Mouse (Mus musculus) thymus, postnatal 10 days (tissue): ENCODE measurements around the gene Kdm4b.

Experiments
- DNase-seq, 2 experiments: peaks; one replicate each; pipeline ENCODE4 v3.0.0; 2021; ENCODE audit warnings: low spot score in 2 of 2

Kdm4b gene

DNA sequence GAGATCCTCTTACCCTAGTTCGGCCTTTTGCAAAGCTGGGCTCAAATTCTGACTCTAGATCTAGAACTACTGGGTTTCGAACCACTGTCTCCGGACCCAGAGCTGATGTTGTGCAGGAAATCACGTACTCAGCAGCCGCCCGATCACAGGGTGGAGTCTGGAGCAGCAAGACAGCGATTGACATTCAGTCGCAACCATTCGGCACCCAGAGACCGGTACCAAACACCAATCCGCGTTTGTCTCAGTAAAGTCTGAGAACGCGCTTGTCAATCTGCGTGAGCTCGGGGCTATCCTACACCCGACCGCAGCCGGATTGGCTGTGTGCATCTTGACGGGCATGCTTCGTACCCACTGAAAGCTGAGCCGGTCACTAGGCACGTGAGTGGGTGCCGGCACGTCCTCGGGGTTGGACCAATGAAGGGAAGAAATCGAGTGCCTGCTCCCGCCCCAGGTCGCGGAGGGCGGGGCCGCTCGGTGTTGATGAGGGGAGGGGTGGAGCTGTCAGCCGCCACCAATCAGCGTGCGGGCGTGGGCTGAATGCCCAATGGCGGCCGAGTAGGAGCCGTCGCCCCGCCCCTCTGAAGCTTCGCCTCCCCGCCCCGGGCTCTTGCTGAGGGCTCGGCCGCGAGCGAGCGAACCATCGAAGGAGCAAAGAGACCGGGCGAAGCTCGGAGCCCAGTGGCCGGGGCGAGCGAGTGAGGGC is at the start of gene Kdm4b:
Gene Kdm4b (plus strand): TSS at position 613 of the 703 bp plus-strand sequence.
- DNase-seq, result peak; percentile 98 to 99

DNA sequence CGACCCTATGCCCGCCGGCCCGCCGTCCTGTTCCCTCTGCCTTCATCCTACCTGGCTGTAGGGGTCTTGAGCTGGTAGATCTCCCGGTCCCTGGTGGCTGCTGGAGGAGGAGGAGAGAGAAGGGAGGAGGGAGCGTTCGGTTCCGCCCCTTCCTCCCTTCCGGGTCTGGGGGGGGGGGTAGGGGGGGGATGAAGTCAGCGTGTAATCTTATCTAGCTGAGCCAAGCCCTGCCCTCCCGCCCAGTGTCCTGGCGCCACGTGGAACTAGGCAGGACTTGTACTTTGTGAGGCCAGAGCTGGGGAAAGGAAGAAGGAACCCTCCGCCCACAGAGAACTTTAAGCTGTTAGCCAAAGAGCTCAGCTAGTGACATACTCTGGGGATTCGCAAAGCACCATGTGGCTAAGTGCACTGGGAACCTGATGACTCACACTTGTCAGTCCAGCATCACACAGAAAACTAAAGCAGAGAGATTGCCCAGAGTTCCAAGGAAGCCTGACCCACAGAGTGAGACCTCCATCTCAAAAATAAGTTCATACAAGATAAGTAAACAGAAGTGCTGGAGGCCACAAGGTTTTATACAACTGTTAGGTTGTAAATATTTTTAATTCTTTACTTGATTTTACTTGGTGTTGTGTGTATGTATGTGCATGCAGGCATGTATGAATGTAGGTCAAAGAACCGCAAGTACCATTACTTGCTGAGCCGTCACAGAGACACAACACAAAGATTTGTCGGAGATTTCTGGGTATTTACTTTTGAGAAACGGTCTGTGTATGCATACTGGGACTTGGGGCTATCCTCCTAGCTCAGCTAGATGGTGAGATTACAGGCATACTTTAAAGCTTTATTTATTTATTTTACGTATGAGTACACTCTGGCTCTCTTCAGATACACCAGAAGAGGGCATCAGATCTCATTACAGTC is 49.0 kb upstream of the Kdm4b start, which contains the start of gene Ticam1:
Gene Ticam1 (minus strand): TSS at position 144 of the 924 bp plus-strand sequence.
- peak; percentile 57 to 64 for DNase-seq

DNA sequence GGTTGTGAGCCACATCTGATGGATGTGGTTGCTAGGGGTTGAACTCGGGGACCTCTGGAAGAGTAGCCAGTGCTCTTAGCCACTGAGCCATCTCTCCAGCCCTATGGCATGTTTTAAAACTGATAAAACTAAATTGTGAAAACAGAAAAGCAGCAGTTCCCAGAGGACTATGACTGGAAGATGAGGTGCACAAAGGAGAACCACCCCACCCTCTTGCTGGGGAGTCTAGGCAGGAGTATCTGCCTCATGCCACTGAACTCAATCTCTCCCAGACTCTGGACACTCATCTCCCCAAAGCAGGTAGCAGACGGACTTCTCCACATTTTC is 48.3 kb upstream of the Kdm4b start:
- DNase-seq, result no peak

DNA sequence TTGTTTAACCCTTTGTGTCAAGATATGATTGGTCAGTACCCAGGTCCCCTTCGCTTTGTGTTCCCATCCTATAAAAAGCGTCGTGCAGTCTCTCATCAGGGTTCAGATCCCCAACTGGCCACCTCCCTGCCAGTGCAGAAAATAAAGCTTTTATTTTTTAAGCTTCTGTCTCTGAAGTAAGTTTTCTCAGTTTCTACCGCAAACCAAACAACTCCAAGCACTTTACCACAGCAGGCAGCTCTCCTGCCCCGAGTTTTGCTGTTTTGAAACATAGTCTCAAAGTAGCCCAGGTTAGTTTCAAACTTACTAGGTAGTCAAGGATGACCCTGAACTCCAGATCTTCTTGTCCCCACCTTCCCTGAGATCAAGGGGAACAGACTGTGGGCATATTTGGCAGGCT is 47.5 kb upstream of the Kdm4b start:
- DNase-seq, result no peak

DNA sequence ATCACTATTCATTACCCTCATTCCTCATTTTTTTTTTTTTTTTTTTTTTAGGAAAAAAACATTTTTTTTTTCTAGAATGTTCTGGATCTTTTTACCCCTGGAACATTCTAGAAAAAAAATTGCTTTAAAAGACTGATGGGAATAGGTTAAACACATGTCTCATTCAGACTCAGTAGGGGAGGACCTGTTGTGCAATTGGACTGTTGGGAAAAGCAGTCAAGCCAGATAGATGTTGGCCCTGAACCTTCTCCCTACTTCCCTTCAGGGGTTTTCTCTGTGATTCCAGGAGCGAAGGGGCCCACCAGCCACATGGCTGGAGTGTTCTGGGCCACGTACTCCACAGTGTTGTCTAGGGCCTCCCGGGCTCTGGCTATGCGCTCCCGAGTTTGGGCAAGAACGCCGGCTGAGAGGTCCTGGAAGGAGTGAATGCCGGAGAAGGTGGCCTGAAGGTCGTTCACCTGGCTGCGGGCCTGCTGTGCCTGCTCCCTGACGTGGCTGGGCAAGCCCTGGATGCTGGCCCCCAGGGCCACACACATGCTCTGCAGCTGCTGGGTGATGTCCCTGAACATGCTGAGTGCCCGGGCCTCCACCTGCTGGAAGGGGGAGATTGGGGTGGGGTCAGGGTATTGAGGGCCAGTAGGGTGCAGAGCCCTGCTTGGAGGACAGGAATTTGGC is 46.2 kb upstream of the Kdm4b start:
- no peak for DNase-seq

DNA sequence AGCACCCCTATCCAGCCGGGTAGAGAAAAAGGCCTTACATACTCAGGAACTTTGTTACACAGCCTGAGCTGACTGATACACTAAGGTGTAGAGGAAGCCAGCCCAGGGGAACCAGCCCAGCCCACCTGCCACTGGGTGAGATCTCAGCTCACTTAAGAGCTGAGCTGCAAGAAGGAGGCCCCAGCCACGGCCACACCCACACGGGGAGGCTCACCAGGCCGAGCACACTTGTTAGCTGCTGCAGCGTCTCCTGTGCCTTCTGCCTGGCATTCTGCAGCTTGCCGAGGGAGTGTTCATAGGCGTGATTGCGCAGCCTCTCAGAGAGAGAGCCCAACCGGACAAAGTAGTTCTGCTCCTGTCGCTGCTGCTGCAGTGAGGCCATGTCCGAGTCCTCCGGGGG is 44.7 kb upstream of the Kdm4b start:
- no peak for DNase-seq

DNA sequence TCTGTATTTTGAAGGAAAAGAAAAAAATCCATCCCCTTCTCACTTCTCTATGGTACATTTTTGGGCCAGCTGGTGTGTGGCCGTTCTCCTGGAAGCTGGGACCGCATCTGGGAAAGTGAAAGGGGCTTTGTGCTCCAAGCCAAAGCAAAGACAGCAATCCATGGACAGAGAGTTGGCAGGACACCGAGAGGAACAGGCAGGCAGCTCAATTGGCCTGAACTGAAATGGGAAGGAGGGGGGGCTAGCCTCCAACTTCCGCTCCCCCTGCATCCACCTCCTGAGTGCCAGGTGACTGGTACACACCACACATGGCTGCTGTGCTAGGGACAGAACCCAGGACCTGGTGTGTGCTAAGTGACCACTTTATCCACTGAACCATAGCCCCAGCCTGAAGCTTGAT is 43.1 kb upstream of the Kdm4b start:
- no peak for DNase-seq

DNA sequence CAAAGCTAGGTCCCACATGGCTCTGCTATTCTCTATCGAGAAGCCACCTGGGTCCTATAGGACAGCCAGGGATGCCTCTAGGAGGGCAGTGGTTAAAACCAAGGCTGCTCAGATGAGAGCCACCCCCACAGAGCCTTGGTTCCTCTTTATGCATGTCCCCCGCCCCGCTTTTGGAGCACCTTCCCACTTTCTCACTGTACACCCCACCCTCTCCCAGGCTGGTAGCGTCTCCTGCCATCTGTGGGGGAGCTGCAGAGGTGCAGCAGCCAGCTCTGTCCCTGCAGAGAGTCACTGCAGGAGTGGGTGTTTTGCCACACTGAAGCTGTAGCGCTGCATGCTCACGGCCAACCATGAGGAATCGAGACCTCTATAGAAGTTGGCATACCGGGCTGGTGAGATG is 42.5 kb upstream of the Kdm4b start:
- DNase-seq, result no peak

DNA sequence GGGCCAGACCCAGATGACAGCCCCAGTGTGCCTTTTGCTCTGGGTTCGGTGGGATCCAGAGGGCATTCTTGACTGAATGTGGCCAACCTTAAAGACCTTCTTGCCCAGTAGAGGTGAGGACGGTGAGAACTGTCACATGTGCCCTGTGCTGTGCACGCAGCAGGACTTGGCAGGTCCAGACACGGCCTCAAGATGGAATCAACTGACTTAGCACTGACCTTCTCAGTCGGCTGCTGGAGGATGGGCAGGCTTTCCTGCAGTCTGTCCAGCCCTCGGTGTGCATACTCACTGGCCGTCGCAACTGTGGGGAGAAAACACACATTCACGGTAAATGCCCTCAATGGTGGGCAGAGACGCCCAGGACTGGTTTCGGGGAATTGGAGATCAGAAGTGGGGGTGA is 39.9 kb upstream of the Kdm4b start:
- no peak for DNase-seq

DNA sequence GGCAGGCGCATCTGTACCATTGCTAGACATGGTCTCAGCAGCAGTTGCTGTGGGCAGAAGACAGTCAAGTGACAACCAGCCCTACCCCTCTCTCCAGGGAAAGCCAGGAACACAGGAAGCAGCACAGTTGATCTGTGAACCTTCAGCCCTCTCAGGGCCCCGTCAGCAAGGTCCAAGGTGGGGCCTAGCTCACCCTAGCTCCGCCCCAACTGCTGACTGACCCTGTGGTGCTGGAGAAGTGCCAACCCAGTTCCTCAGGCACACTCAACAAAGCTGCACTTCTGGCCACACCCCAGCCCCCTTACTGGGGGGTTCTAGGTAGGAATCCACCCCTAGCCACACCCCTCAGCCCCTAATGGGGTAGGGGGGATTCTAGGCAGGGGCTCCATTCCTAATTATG is 38.0 kb upstream of the Kdm4b start:
- no peak for DNase-seq

DNA sequence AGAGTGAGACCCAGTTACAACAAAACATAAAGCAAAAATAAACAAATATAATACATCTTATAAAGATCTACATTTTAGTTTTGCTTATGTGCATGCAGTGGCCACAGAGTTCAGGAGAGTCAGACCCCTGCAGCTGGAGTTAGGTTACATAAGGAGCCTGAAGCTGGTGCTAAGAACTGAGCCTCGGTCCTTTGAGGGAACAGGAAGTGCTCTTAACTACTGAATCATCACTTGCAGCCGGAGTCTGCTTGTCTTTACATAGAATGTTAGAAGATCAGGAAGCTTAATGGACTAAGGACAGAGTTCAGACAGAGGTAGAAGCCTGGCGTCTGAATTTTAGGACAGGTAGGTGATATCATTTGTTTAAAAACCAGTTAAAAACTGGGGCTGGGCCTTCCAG is 37.0 kb upstream of the Kdm4b start:
- no peak for DNase-seq

DNA sequence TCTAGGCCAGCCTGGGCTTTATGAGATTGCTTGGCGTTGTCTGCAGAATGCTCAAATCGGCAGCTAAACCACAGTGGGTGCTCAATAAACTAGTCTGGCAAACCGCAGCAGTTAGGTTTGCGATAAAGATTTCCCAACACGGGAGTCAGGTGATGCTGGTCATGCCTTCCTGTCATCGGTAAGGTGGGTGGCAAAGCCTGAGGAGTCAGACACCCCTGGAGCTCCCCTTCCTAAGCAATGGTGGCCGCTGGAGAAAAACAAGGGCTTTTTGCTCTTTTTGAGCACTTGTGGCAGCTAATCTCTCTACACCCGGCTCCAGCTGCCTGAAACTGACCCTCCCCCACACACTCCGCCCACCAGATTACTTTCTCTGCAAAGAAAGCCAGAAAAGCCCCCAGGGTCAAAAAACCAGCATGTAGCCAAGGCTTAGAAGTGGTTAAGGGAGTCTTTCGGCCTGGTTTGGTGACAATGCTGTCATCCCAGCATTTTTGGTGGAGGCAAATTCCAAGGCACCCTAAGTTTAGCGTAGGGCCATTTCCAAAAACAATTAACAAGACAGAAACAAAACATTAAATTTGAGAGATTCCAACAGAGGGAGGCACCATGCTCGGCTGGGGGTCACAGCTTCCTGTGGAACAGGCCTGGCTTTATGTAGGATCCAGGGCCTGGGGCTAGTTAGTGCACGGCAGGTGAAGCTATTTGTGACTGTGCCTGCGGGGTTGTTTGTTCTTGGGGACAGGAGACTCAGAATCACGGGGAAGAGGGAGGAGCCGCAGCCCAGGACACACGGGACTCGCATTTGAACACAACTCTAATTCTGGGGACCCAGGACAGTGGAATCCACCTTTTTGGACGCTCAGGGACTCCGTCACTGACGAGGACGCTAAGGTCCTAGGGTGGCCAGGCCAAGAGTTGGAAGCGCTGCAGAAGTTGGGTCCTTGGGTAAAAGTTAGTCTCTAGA is 36.2 kb upstream of the Kdm4b start:
- peak; percentile 37 to 39 for DNase-seq

DNA sequence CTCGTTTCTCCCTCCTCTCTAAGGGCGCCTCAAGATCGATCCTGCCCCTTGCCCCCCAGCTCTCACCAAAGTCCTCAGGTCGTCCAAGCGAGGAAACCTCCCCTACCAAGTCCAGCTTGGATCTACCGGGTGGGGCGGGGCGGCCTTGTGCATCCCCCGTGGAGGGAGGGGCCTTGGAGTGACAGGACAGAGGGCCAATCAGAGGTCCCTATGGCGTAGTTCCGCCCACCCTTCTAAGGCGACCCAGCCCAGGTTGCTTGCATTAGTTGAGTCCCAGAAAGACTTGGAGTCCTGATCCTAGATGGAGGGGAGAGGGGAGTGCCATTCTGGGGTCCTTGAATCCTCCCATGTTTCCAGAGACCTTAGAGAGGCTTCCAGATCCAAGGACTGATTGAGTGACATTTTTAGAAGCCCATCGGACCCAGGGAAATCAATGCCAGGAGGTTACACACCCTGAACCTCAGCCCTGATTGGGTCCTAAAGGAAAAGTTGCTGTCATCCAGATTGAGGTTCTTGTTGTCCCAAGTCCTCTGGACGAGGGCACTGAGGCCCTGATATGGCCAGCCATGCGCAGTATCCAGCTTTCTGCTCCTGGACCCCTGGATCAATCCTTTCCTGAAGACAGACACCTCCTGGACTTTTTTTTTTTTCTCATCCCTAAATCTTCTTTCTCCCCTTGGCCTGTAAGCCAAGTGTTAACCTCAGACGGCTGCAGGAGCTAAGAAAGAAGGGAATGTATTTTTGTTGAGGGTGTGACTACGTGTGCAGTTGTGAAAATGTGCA is 35.3 kb upstream of the Kdm4b start:
- DNase-seq, result peak; percentile 96 to 98

DNA sequence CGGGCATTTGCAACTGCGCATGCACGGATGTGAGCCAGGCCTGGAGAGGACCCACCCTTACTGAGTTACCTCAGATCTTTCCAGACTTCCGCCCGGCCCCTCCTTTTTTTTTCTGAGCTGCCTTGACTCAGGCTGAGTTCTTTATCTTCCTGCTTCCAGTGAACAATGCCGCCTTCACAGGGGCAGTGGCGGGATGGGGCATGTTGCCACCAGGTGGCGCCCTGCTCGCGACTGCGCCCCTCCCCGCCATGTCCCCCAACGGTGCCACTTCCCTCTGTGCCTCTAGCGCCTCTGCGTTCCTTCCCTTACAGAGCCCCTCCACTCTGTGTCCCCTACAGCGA is 34.7 kb upstream of the Kdm4b start:
- peak; percentile 97 to 98 for DNase-seq

DNA sequence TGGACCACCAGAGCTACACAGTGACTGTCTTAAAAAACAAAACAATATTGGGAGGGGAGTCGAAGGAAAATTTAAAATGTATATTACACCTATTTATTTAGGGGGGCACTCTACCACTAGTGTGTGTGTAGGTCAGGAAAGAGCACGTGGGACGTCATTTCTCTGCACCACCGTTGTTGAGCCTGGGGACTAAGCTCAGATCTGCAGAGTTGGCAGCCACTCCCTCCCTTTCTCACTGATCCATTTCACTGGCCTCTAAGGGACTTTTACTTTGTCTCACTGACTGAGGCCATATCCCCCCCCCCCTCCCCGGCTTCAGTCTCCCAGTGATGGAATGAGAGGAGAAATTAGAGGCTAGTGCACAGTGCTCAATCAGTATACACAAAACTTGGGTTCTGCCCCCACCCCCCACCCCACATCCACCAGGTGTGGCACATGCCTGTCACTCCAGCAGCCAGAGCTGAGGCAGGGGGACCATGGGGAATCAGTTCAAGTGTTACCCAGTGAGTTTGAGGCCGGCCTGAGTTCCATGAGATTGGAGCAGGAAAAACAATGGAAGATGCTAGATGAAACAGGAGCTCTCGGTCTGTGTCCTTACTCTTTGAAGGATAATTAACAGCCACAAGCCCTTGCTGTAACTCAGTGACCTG is 33.9 kb upstream of the Kdm4b start:
- DNase-seq, result peak; percentile 65 to 68

DNA sequence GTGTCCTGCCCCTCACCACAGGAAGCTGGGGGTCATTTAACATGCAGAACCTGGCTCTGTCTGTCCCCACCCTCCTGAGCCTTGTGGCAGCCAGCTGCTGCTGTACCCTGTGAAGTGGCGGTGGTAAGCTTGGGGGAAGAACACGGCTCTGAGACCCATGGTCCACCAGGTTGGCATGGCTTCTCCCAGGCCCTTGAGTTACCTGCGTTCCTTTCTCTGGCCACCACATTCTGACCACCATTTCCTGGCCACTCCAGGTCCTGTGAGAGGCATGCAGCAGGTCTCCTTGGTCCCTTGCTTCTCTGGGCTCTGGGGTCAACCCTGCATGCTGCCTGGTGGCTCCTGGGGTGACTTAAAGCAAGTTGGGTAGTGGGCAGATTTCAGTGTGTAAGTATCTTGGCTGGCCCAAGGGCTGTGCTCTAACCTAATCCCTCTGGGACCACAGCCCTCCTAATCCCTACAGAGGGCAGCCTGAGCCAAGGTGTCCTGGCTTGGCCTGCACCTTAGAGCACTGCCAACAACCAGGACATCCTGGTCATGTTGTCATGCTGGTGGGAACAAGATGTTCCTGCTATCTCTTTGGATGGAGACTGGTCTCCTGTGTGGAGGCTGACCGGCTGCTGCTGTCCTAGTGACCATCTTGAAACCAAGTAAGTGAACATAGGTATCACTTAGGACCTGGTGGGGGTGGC is 33.2 kb upstream of the Kdm4b start, which contains the start of gene Plin3:
Gene Plin3 (minus strand): TSS at position 343 of the 692 bp plus-strand sequence.
- DNase-seq, result peak; percentile 47 to 55

DNA sequence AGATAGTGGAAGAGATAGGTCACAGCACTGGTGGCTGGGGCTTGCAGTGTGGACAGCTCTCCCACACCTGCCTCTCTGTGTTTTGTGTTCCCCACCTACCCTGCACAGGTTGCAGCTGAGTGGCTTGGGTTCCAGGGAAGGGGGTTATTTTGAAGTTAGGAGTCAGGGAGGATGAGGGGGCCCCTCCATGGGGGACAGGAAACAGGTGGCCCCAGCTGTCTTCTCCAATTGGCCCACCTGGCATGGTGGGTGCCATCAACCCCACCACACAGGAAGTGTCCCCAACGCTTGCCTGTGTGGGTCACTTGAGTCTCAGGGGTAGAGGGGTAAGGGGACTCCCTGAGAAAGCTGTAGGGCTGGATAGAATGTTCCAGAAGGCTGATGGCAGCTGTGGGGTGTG is 32.6 kb upstream of the Kdm4b start:
- DNase-seq, result peak; percentile 82 to 92

DNA sequence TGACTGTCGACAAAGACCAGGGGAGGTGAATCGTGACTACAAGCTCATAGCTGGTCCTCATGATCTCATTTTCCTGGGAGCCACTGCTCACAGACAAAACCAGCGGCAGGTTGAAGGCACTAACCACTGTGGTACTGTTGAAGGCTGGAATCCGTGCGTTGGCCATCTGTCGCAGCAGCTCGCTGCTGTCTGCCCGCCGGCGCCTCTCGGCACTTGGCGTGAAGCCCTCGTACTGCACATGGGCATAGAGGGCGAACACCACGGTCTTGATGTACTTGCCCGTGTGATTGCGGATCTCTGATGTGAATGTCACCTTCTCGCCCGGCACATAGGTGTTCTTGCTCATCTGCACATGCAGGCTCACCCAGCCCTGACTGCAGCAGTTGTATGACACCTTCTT is 31.6 kb upstream of the Kdm4b start:
- no peak for DNase-seq

DNA sequence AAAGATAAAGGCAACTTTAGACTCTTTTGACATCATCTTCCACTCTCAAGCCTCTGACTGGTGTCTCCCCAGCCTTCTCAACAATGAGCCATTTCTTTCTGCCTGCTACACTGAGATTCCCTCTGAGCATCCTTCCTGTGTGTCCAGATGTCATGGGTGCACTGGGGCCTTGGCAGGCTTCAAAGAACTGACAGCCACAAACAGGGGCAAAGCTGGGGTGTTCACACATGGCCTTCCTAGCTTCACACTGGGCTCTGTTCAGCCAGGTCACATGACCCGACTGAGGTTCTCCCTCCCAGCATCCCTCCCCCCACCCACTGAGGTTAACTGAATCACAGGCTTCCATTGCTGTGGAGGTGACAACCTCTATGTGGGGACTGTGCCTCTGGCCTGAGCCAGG is 29.7 kb upstream of the Kdm4b start:
- DNase-seq, result peak; percentile 28 to 37
